Mouse (Mus musculus) urinary bladder, postnatal 0 days (tissue): ENCODE data around the gene Ccdc157. TPM values are rescaled to one million over a fixed set of nuclear protein-coding genes. Genes with fewer than 3 reads are reported as not detected.

ENCODE experiments used
- microRNA-seq: library from miRNA; unstranded; fragments of <30 nt; microRNA quantifications from one replicate; pipeline ENCODE4, GENCODE M21; 2016
- polyA plus RNA-seq: library from polyadenylated mRNA; unstranded; fragments of >200 nt; fragmentation: Nextera tagmentation; extraction: Ambion mirVana; gene quantifications from 2 replicates; pipeline ENCODE4 v1.2.1, GENCODE M21; 2015

Ccdc157 gene
- 3.2 and 3.5 TPM in 2 replicates for polyA plus RNA-seq

DNA sequence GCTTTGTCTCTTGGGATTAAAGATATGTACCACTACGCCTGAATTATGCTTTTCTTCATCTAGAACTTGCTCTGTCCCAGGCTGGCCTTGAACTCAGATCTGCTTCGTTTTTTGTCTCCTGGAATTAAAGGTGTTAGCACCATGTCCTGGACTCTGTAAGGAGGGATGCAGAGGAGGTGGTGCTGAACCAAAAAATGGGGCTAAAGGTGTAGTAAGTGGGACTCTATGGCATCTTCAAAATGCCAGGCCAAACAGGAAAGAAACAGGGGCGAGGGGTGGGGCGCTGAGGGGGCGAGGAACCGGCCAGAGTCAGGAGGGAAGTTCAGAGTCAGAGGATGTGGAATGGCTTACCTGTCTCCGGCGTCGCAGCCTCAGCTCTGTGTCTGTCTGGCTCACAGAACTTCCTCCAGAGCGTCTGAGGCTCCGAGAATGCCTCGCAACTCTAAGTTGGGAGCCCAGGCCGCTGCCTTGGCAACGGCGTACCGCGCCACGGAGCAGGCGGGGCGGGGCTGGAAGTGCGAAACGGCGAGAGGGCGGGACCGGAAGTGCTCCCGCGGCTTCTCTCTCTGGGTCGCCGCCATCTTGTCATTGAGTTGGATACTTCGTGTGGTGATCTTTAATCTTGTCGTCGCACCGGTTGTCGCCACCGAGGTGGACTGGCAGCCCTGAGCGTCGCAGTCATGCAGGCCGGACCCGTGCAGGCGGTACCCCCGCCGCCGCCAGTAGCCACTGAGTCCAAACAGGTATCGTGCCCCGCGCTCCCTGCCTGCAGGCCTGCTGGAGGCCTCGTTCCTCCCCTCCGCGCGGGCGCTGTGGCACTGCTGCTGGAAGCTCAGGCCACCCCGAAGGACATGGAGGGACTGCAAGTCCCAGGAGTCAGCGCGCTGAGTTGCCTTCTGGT lies at the start of gene Ccdc157, which contains the start of gene Sf3a1:
Ccdc157 (minus strand) TSS at position 486 of the 901 bp plus-strand sequence.
Sf3a1 (plus strand) TSS at position 543 of the 901 bp plus-strand sequence.

DNA sequence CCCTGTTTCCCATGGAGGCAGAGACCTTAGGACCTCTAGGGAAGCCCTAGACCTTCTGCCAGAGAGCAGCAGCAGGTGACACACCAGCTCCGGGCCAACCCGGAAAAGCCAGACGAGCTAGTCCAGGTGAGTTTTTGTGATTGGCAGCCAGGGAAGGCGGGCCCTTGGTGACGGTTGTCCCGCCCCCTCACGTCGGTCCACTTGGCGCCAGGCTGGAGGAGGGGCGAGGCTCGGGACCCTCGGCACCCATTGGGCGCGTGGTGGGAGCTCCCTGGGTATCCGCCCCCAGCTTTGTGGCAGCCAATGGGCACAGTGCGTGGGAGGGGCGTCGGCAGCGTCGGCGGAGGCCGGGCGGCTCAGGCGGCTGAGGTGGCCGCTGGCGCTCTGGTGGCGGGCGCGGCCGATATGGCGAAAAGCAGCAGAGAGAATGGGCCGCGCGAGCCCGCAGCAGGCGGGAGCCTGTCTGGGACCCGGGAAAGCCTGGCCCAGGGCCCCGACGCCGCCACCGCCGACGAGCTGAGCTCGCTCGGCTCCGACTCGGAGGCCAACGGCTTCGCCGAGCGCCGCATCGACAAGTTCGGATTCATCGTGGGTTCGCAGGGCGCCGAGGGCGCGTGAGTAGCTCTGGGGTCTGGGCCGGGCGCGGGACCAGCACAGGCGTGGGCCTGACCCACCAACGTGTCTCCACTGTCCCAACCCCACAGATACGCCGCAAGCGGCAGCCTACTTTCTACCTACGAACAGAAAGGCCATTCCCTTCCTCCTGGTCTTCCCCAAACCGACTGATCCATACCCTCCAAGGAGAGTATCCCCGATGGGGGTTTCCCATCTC lies 26.6 kb upstream of the Ccdc157 start, which contains the start of gene Tbc1d10a:
Tbc1d10a (plus strand) TSS at position 304 of the 832 bp plus-strand sequence.

GRCm38 (mm10) chr11:4134986-4135935 lies 24.8 kb downstream of the Ccdc157 start, which contains the start of gene Rnf215:
Rnf215 (plus strand) TSS chr11:4135202.

GRCm38 (mm10) chr11:4122742-4123579 lies 37.1 kb downstream of the Ccdc157 start, which contains the start of gene Sec14l2:
Sec14l2 (minus strand) TSS chr11:4123415.

DNA sequence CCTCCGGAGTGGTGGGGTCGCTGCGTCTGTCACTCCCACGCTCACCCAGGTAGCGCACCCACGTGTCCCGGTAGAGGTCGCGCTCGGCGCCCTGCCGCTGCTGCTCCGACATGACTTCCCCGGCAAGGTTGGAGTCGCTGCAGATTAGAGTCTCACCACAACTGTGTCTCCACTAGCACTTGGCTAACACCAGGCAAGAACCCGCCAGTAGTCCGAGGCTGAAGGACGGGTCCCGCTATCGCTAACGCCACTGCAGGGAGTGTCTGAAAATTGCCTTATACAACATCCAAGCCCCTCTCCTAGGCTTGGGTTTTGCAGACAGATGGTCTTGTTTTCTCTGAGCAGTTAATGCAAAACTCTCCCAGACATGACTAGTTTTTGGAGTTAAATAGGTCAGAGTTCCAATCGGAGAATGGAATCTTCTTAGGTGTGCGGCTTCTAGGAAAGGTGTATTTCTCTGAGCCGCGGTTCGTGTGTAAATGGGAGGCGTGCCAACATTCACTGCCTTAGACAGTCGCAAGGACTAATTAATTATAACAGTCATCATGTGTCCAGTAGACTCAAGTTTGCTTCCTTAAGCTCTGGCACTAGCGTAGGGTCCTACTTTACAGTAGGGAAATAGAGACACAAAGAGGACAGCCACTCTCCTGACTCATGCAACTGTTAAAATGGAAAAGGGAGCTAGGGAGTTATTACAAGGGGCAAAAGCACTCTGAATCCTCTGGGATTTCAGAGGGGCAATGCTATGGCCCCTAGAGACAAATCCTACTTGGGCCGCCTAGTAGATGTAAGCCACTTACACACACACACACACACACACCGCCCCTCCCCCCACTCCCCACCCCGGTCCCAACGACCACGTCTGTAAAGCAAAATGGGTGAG lies 64.7 kb downstream of the Ccdc157 start, which contains the start of gene Mtfp1:
Mtfp1 (minus strand) TSS at position 275 of the 883 bp plus-strand sequence.

Small RNA genes within 50 kb of the gene (microRNA-seq; reads per million reads assigned to microRNA genes)
- 2.2 reads per million for gene Mir3060

Other genes with a start within 250 kb of the Ccdc157 start
- gene Slc35e4, start 245.6 kb downstream of the Ccdc157 start, polyA plus RNA-seq = 11.1 and 12.5 TPM in 2 replicates
- 41.8 and 57.9 TPM in 2 replicates for gene Tcn2, start 228.1 kb downstream of the Ccdc157 start, polyA plus RNA-seq
- gene Pes1, start 196.3 kb downstream of the Ccdc157 start, polyA plus RNA-seq = 41.3 and 45.1 TPM in 2 replicates
- gene 4930556J24Rik, start 183.5 kb downstream of the Ccdc157 start, polyA plus RNA-seq = not detected in 2 replicates
- gene Gal3st1, start 176.7 kb downstream of the Ccdc157 start, polyA plus RNA-seq = 2.4 TPM in 2 replicates
- not detected in 2 replicates for gene Sec14l4, start 128.8 kb downstream of the Ccdc157 start, polyA plus RNA-seq
- gene Sec14l3, start 95.5 kb downstream of the Ccdc157 start, polyA plus RNA-seq = not detected in 2 replicates
- gene Mtfp1, start 64.8 kb downstream of the Ccdc157 start, polyA plus RNA-seq = 2.1 and 3.4 TPM in 2 replicates
- 0.33 and 0.43 TPM in 2 replicates for gene Sec14l2, start 36.9 kb downstream of the Ccdc157 start, polyA plus RNA-seq
- gene Rnf215, start 25.1 kb downstream of the Ccdc157 start, polyA plus RNA-seq = 23.6 and 26.4 TPM in 2 replicates
- gene Sf3a1, start 57 bp upstream of the Ccdc157 start, polyA plus RNA-seq = 15.5 and 20.5 TPM in 2 replicates
- 53.0 and 58.9 TPM in 2 replicates for gene Tbc1d10a, start 26.5 kb upstream of the Ccdc157 start, polyA plus RNA-seq
- gene Castor1, start 57.9 kb upstream of the Ccdc157 start, polyA plus RNA-seq = 16.8 and 18.0 TPM in 2 replicates
- 0.28 and 10.3 TPM in 2 replicates for gene Osm, start 76.1 kb upstream of the Ccdc157 start, polyA plus RNA-seq
- gene Lif, start 97.3 kb upstream of the Ccdc157 start, polyA plus RNA-seq = 2.8 and 3.0 TPM in 2 replicates